Mouse (Mus musculus) kidney, postnatal 0 days (tissue): ENCODE data around the gene Bpi. TPM values are rescaled to one million over a fixed set of nuclear protein-coding genes. Genes with fewer than 3 reads are reported as not detected.

Experiments used
- ATAC-seq: fragments of 200-750 bp; cut with Nextera tagmentation; replicated peaks from 2 replicates; pipeline ENCODE4 v1.8.0; 2017; ENCODE audit warnings: low read depth, moderate number of reproducible peaks, moderate TSS enrichment, moderate library complexity; ENCODE audit not compliant: low FRiP score
- DNase-seq: peaks from one replicate; pipeline ENCODE4 v3.0.0-alpha.2; 2016; ENCODE audit warnings: low spot score
- H3K27ac ChIP-seq: fragments of 300-500 bp; sonication (generic); 2 replicates; pipeline ENCODE4 v1.5.1; 2014; ENCODE audit warnings: mild to moderate bottlenecking
- H3K27me3 ChIP-seq: fragments of 300-500 bp; sonication (generic); 2 replicates; pipeline ENCODE4 v1.6.1; 2014; ENCODE audit warnings: low read length, mixed read lengths; ENCODE audit not compliant: insufficient read depth
- H3K36me3 ChIP-seq: fragments of 300-500 bp; sonication (generic); 2 replicates; pipeline ENCODE4 v1.6.1; 2014; ENCODE audit warnings: low read length, mixed read lengths; ENCODE audit not compliant: insufficient read depth
- H3K4me1 ChIP-seq: fragments of 300-500 bp; sonication (generic); replicated peaks from 2 replicates; pipeline ENCODE4 v1.6.1; 2014; ENCODE audit warnings: antibody characterized with exemption, low read length, mixed read lengths; ENCODE audit not compliant: insufficient read depth
- H3K4me2 ChIP-seq: fragments of 300-500 bp; sonication (generic); 2 replicates; pipeline ENCODE4 v1.6.1; 2014; ENCODE audit warnings: mild to moderate bottlenecking, low read length, moderate library complexity, mixed read lengths
- H3K4me3 ChIP-seq: fragments of 300-500 bp; sonication (generic); replicated peaks from 2 replicates; pipeline ENCODE4 v1.5.1; 2014; ENCODE audit warnings: low read depth, low read length
- H3K9ac ChIP-seq: fragments of 300-500 bp; sonication (generic); 2 replicates; pipeline ENCODE4 v1.6.1; 2014; ENCODE audit warnings: low read depth, low read length
- H3K9me3 ChIP-seq: fragments of 300-500 bp; sonication (generic); replicated peaks from 2 replicates; pipeline ENCODE4 v1.6.1; 2016; ENCODE audit warnings: low read length, inconsistent platforms, mixed read lengths
- CTCF ChIP-seq: IDR thresholded peaks from 2 replicates; pipeline ENCODE4 v1.5.1; 2016; ENCODE audit warnings: antibody characterized with exemption, low read depth, mild to moderate bottlenecking, moderate library complexity
- WGBS: fragments of 180-500 bp; shearing (Covaris S2); extraction: QIAGEN DNeasy Blood & Tissue Kit; methylation state at CpG from one replicate; pipeline ENCODE4 v1.1.7; 2014; 5-methylcytosine and 5-hydroxymethylcytosine counted together
- polyA plus RNA-seq: library from polyadenylated mRNA; unstranded; fragments of >200 nt; fragmentation: Nextera tagmentation; extraction: Ambion mirVana; gene quantifications from 2 replicates; pipeline ENCODE4 v1.2.1, GENCODE M21; 2015

Bpi gene
- 0.08 and 0.12 TPM in 2 replicates for polyA plus RNA-seq

- ATAC-seq (no peak), DNase-seq (no peak)
- H3K27me3 ChIP-seq: no peaks in the 10 kb centered on the region
- H3K4me1 ChIP-seq: peaks cover 6% of the 10 kb centered on the region; the same call in 1 of the 2 replicates
- WGBS: 49% methylated on average over 18 of the region's 18 CpGs
- H3K36me3 ChIP-seq: no peaks in the 10 kb centered on the region
- no peaks in the 10 kb centered on the region for H3K9me3 ChIP-seq
- peak within 1 kb of the TSS; percentile 18; the same call in 1 of the 2 replicates for H3K4me2 ChIP-seq
- TF ChIP-seq CTCF: no peak
- H3K4me3 ChIP-seq: no peak within 1 kb of the TSS
- H3K9ac ChIP-seq: 0 out of 2 replicates have a peak within 1 kb of the TSS, but pooled peaks have one; percentile 2
- no peak within 1 kb of the TSS for H3K27ac ChIP-seq
Measured at GRCm38 (mm10) chr2:158258005-158258418, at the start of gene Bpi. Gene Bpi, plus strand, starts transcription at chr2:158258094.

- Histone ChIP-seq H3K27me3 (no peaks in the 10 kb centered on the region), H3K9me3 (no peaks in the 10 kb centered on the region), H3K36me3 (no peaks in the 10 kb centered on the region), H3K4me1 (peaks cover 16% of the 10 kb centered on the region), H3K4me3 (no peak overlapping the region), H3K9ac (no peak overlapping the region), H3K4me2 (no peak overlapping the region), H3K27ac (peak overlapping the region; percentile 3; the same call in 1 of the 2 replicates)
- ATAC-seq: no peak
- peak; percentile 53 for DNase-seq
- no peak for TF ChIP-seq CTCF
- WGBS: 41% methylated on average over 9 of the region's 9 CpGs
Measured at GRCm38 (mm10) chr2:158209776-158210175, 48.1 kb upstream of the Bpi start.

- Histone ChIP-seq H3K27ac (0 out of 2 replicates have a peak overlapping the region, but pooled peaks have one; percentile 47), H3K9me3 (no peaks in the 10 kb centered on the region), H3K4me2 (no peak overlapping the region), H3K9ac (no peak overlapping the region), H3K4me1 (peaks cover 20% of the 10 kb centered on the region), H3K36me3 (no peaks in the 10 kb centered on the region), H3K4me3 (no peak overlapping the region), H3K27me3 (no peaks in the 10 kb centered on the region)
- 38% methylated on average over 4 of the region's 4 CpGs for WGBS
- no peak for DNase-seq
- no peak for ATAC-seq
- TF ChIP-seq CTCF: peak; percentile 44; the same call in 1 of the 2 replicates
Measured at GRCm38 (mm10) chr2:158210503-158210902, 47.4 kb upstream of the Bpi start.

- no peak for DNase-seq
- WGBS: 25% methylated on average over 10 of the region's 10 CpGs
- no peak for ATAC-seq
- Histone ChIP-seq H3K4me1 (peaks cover 24% of the 10 kb centered on the region), H3K4me2 (no peak overlapping the region), H3K36me3 (no peaks in the 10 kb centered on the region), H3K9me3 (no peaks in the 10 kb centered on the region), H3K9ac (no peak overlapping the region), H3K27ac (0 out of 2 replicates have a peak overlapping the region, but pooled peaks have one; percentile 47), H3K27me3 (no peaks in the 10 kb centered on the region), H3K4me3 (no peak overlapping the region)
- peak; percentile 32; the same call in 1 of the 2 replicates for TF ChIP-seq CTCF
Measured at GRCm38 (mm10) chr2:158210958-158211357, 46.9 kb upstream of the Bpi start.

GRCm38 (mm10) chr2:158211764-158212471, 46.0 kb upstream of the Bpi start:
- 63% methylated on average over 4 of the region's 4 CpGs for WGBS
- H3K27me3 ChIP-seq: no peaks in the 10 kb centered on the region
- TF ChIP-seq CTCF: peak; percentile 58
- no peak overlapping the region for H3K27ac ChIP-seq
- no peak for ATAC-seq
- H3K9me3 ChIP-seq: no peaks in the 10 kb centered on the region
- no peak overlapping the region for H3K4me2 ChIP-seq
- H3K4me3 ChIP-seq: no peak overlapping the region
- H3K4me1 ChIP-seq: peaks cover 31% of the 10 kb centered on the region
- H3K36me3 ChIP-seq: no peaks in the 10 kb centered on the region
- no peak overlapping the region for H3K9ac ChIP-seq
- DNase-seq: no peak

- H3K4me2 ChIP-seq: no peak overlapping the region
- TF ChIP-seq CTCF: peak; percentile 41
- no peaks in the 10 kb centered on the region for H3K36me3 ChIP-seq
- peaks cover 20% of the 10 kb centered on the region for H3K4me1 ChIP-seq
- H3K9ac ChIP-seq: no peak overlapping the region
- ATAC-seq (peak; percentile 69; the same call in 1 of the 2 replicates), DNase-seq (peak; percentile 60)
- H3K27me3 ChIP-seq: no peaks in the 10 kb centered on the region
- no peaks in the 10 kb centered on the region for H3K9me3 ChIP-seq
- 34% methylated on average over 9 of the region's 9 CpGs for WGBS
- peak overlapping the region; percentile 74 for H3K27ac ChIP-seq
- H3K4me3 ChIP-seq: no peak overlapping the region
Measured at GRCm38 (mm10) chr2:158215283-158216117, 42.4 kb upstream of the Bpi start.
